Mouse (Mus musculus) myocyte (in vitro differentiated cells): ENCODE results near the gene Mxd3. TPM values are rescaled to one million over a fixed set of nuclear protein-coding genes. Genes with fewer than 3 reads are reported as not detected.

Experiments
- H3K27me3 ChIP-seq: one replicate; pipeline ENCODE4 v1.6.1; 2011; ENCODE audit not compliant: control insufficient read depth, insufficient read depth, insufficient read length
- H3K36me3 ChIP-seq: one replicate; pipeline ENCODE4 v1.6.1; 2011; ENCODE audit not compliant: control insufficient read depth, insufficient read depth
- H3K4me2 ChIP-seq: one replicate; pipeline ENCODE4 v1.6.1; 2011; ENCODE audit warnings: low read depth, control low read depth
- H3K4me3 ChIP-seq: one replicate; pipeline ENCODE4 v1.5.1; 2011; ENCODE audit warnings: mild to moderate bottlenecking, control low read depth, moderate library complexity
- H3K79me2 ChIP-seq: one replicate; pipeline ENCODE4 v1.6.1; 2011; ENCODE audit not compliant: control insufficient read depth, insufficient read depth
- H3ac ChIP-seq: one replicate; pipeline ENCODE4 v1.6.1; 2011; ENCODE audit not compliant: control insufficient read depth, insufficient read length
- CEBPB ChIP-seq: IDR thresholded peaks from 2 replicates; pipeline ENCODE4 v1.6.1; 2011; ENCODE audit warnings: mild to moderate bottlenecking, moderate library complexity; ENCODE audit not compliant: poor library complexity, insufficient read depth, severe bottlenecking
- E2F4 ChIP-seq: IDR thresholded peaks from one replicate; pipeline ENCODE4 v1.6.1; 2011; ENCODE audit warnings: mild to moderate bottlenecking, control low read depth, moderate library complexity; ENCODE audit not compliant: insufficient read depth
- MAX ChIP-seq: IDR thresholded peaks from one replicate; pipeline ENCODE4 v1.6.1; 2011; ENCODE audit warnings: low read depth, mild to moderate bottlenecking, control low read depth
- MYOD1 ChIP-seq, 3 experiments: IDR thresholded peaks; one replicate each; pipeline ENCODE4 v1.6.1; 2011; ENCODE audit warnings: control low read depth in 2 of 3, low read depth in 2 of 3, mild to moderate bottlenecking in 2 of 3, moderate library complexity in 1 of 3; ENCODE audit not compliant: insufficient read length in 2 of 3, control insufficient read depth in 1 of 3
- MYOG ChIP-seq, 3 experiments: IDR thresholded peaks; one replicate each; pipeline ENCODE4 v1.6.1; 2011; ENCODE audit warnings: control low read depth in 2 of 3, low read depth in 2 of 3, mild to moderate bottlenecking in 2 of 3; ENCODE audit not compliant: insufficient read length in 2 of 3, control insufficient read depth in 1 of 3, insufficient read depth in 1 of 3
- POLR2A ChIP-seq: IDR thresholded peaks from one replicate; pipeline ENCODE4 v1.6.1; 2011; ENCODE audit warnings: low read depth, mild to moderate bottlenecking, control low read depth, moderate library complexity; ENCODE audit not compliant: insufficient read length
- POLR2AphosphoS2 ChIP-seq: IDR thresholded peaks from one replicate; pipeline ENCODE4 v1.6.1; 2011; ENCODE audit warnings: low read depth, control low read depth; ENCODE audit not compliant: insufficient read length
- REST ChIP-seq: IDR thresholded peaks from one replicate; pipeline ENCODE4 v1.6.1; 2011; ENCODE audit warnings: mild to moderate bottlenecking, control low read depth, moderate library complexity; ENCODE audit not compliant: insufficient read depth, insufficient read length
- SRF ChIP-seq: IDR thresholded peaks from one replicate; pipeline ENCODE4 v1.6.1; 2011; ENCODE audit warnings: low read depth; ENCODE audit not compliant: control insufficient read depth, insufficient read length
- TCF12 ChIP-seq: IDR thresholded peaks from one replicate; pipeline ENCODE4 v1.6.1; 2011; ENCODE audit warnings: mild to moderate bottlenecking, control low read depth; ENCODE audit not compliant: poor library complexity, insufficient read depth, severe bottlenecking
- TCF3 ChIP-seq: IDR thresholded peaks from one replicate; pipeline ENCODE4 v1.6.1; 2011; ENCODE audit warnings: low read depth, control low read depth; ENCODE audit not compliant: insufficient read length
- USF1 ChIP-seq: IDR thresholded peaks from one replicate; pipeline ENCODE4 v1.6.1; 2011; ENCODE audit warnings: low read depth, mild to moderate bottlenecking, control low read depth, moderate library complexity
- polyA plus RNA-seq: library from polyadenylated mRNA; unstranded; fragments of >200 nt; fragmentation: generic; extraction: Trizol; gene quantifications from one replicate; pipeline ENCODE4 v1.2.1, GENCODE M21; 2012; ENCODE audit warnings: missing spikeins

The Mxd3 gene
- polyA plus RNA-seq, 1 experiment = 17.0 TPM

GRCm38 (mm10) chr13:55344286-55344685 is 14.7 kb upstream of the Mxd3 start:
- Histone ChIP-seq H3ac (no peak overlapping the region), H3K4me2 (no peak overlapping the region), H3K4me3 (no peak overlapping the region), H3K27me3 (no peaks in the 10 kb centered on the region), H3K79me2 (no peaks in the 10 kb centered on the region), H3K36me3 (peaks cover 27% of the 10 kb centered on the region)
- TF ChIP-seq USF1 (no peak), MYOG (IDR thresholded peaks at IDR 0.05; ENCODE audit: control insufficient read depth in 1 of 3, insufficient read depth in 1 of 3, insufficient read length in 2 of 3, low read depth in 2 of 3) (no peak), POLR2A (no peak), CEBPB (no peak), MYOD1 (IDR thresholded peaks at IDR 0.05; ENCODE audit: control insufficient read depth in 1 of 3, insufficient read length in 2 of 3, low read depth in 2 of 3) (no peak), REST (no peak), MAX (no peak), E2F4 (no peak), SRF (no peak), TCF12 (no peak), TCF3 (no peak), POLR2AphosphoS2 (no peak)

- TF ChIP-seq CEBPB (no peak), MAX (no peak), POLR2A (no peak), POLR2AphosphoS2 (peak; percentile 63), MYOD1 (IDR thresholded peaks at IDR 0.05; ENCODE audit: control insufficient read depth in 1 of 3, insufficient read length in 2 of 3, low read depth in 2 of 3) (no peak), TCF12 (no peak)
- H3K79me2 ChIP-seq = no peaks in the 10 kb centered on the region
Measured at GRCm38 (mm10) chr13:55342469-55342868, 12.8 kb upstream of the Mxd3 start.

GRCm38 (mm10) chr13:55339259-55339658 is 9.6 kb upstream of the Mxd3 start:
- H3K36me3 ChIP-seq = no peaks in the 10 kb centered on the region
- H3ac ChIP-seq = no peak overlapping the region
- H3K27me3 ChIP-seq = no peaks in the 10 kb centered on the region
- TF ChIP-seq MAX (no peak), USF1 (peak; percentile 41), E2F4 (no peak), SRF (no peak)
- no peak overlapping the region for H3K4me3 ChIP-seq
- no peak overlapping the region for H3K4me2 ChIP-seq
- no peaks in the 10 kb centered on the region for H3K79me2 ChIP-seq

More at GRCm38 (mm10) chr13:55342469-55342868, 12.8 kb upstream of the Mxd3 start:
- no peak overlapping the region for H3K4me3 ChIP-seq
- peaks cover 17% of the 10 kb centered on the region for H3K36me3 ChIP-seq
- H3K27me3 ChIP-seq = no peaks in the 10 kb centered on the region
- no peak overlapping the region for H3K4me2 ChIP-seq
- no peak overlapping the region for H3ac ChIP-seq

GRCm38 (mm10) chr13:55338131-55339054 is 8.8 kb upstream of the Mxd3 start:
- no peaks in the 10 kb centered on the region for H3K36me3 ChIP-seq
- no peak overlapping the region for H3K4me2 ChIP-seq
- no peak overlapping the region for H3ac ChIP-seq
- no peaks in the 10 kb centered on the region for H3K27me3 ChIP-seq
- H3K4me3 ChIP-seq = no peak overlapping the region
- H3K79me2 ChIP-seq = no peaks in the 10 kb centered on the region
- TF ChIP-seq MYOG (IDR thresholded peaks at IDR 0.05; ENCODE audit: control insufficient read depth in 1 of 3, insufficient read depth in 1 of 3, insufficient read length in 2 of 3, low read depth in 2 of 3) (no peak), TCF3 (no peak), CEBPB (no peak), REST (no peak), MAX (no peak), MYOD1 (IDR thresholded peaks at IDR 0.05; ENCODE audit: control insufficient read depth in 1 of 3, insufficient read length in 2 of 3, low read depth in 2 of 3) (no peak), POLR2A (no peak), SRF (no peak), POLR2AphosphoS2 (no peak)

- H3K79me2 ChIP-seq = no peaks in the 10 kb centered on the region
- TF ChIP-seq MYOD1 (IDR thresholded peaks at IDR 0.05; ENCODE audit: control insufficient read depth in 1 of 3, insufficient read length in 2 of 3, low read depth in 2 of 3) (no peak), E2F4 (no peak), MYOG (IDR thresholded peaks at IDR 0.05; ENCODE audit: control insufficient read depth in 1 of 3, insufficient read depth in 1 of 3, insufficient read length in 2 of 3, low read depth in 2 of 3) (no peak)
Measured at GRCm38 (mm10) chr13:55337341-55337975, 7.8 kb upstream of the Mxd3 start.

More at GRCm38 (mm10) chr13:55337341-55337975, 7.8 kb upstream of the Mxd3 start:
- H3ac ChIP-seq = no peak overlapping the region
- peak overlapping the region; percentile 10 for H3K4me2 ChIP-seq
- no peaks in the 10 kb centered on the region for H3K36me3 ChIP-seq
- no peak overlapping the region for H3K4me3 ChIP-seq
- H3K27me3 ChIP-seq = no peaks in the 10 kb centered on the region
